Mouse (Mus musculus): ENCODE data around the gene Tbx4.

DNA sequence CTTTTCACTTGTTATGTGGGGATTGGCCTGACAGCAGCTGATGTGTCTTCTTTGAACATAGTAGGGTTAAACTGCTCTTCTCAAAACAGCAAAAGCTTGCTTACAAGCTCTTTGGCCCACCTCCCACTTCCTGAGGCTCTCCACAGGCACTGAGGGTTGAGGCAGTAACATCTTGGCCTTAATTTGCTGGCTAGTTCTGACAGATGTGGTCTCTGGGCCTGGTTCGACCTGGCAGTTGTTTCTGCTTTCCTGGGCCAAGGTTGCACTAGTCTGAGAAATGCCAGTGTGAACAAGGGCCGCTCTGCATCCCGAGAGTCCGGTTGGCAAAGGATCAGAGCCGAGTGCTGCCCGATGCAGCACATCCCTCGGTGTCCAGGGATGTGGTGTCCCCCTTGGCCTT lies 27.3 kb downstream of the Tbx4 start:
- TF ChIP-seq CTCF (IDR thresholded peaks at IDR 0.05; ENCODE audit: control insufficient read depth, insufficient read depth, insufficient read length) (no peak), USF1 (IDR thresholded peaks at IDR 0.05; ENCODE audit: low read depth) (no peak), MAX (IDR thresholded peaks at IDR 0.05) (no peak), CEBPB (IDR thresholded peaks at IDR 0.05; ENCODE audit: low read depth) (no peak)

Measured in C2C12 (cell line).